Mouse (Mus musculus) olfactory bulb, adult 2 months (tissue): ENCODE measurements at regions not wholly inside any gene's neighbourhood (a gene's known extent, or its start where the extent isn't known, plus 50 kb on each side); places are given as distances from the start of the nearest gene placed in this dataset.

Experiments used
- H3K27ac ChIP-seq: fragments of 200-500 bp; 2 replicates; pipeline ENCODE4 v1.5.1; 2012; ENCODE audit warnings: low read depth, low read length; ENCODE audit not compliant: insufficient read depth
- H3K4me1 ChIP-seq: fragments of 200-500 bp; 2 replicates; pipeline ENCODE4 v1.6.1; 2012; ENCODE audit warnings: low read length; ENCODE audit not compliant: control insufficient read depth, insufficient read depth
- H3K4me3 ChIP-seq: fragments of 200-500 bp; 2 replicates; pipeline ENCODE4 v1.5.1; 2012; ENCODE audit warnings: mild to moderate bottlenecking, low read depth, low read length, moderate library complexity; ENCODE audit not compliant: insufficient read depth
- CTCF ChIP-seq: fragments of 200-500 bp; IDR thresholded peaks from 2 replicates; pipeline ENCODE4 v1.5.1; 2012; ENCODE audit warnings: low read depth, mild to moderate bottlenecking, low read length, moderate library complexity; ENCODE audit not compliant: insufficient read depth
- POLR2A ChIP-seq: fragments of 200-500 bp; IDR thresholded peaks from 2 replicates; pipeline ENCODE4 v1.6.1; 2012; ENCODE audit warnings: mild to moderate bottlenecking, low read depth, low read length, moderate library complexity; ENCODE audit not compliant: insufficient read depth
- WGBS: fragments of 180-500 bp; shearing (Covaris S2); methylation state at CpG from one replicate; pipeline ENCODE4 v1.1.7; 2018; 5-methylcytosine and 5-hydroxymethylcytosine counted together

DNA sequence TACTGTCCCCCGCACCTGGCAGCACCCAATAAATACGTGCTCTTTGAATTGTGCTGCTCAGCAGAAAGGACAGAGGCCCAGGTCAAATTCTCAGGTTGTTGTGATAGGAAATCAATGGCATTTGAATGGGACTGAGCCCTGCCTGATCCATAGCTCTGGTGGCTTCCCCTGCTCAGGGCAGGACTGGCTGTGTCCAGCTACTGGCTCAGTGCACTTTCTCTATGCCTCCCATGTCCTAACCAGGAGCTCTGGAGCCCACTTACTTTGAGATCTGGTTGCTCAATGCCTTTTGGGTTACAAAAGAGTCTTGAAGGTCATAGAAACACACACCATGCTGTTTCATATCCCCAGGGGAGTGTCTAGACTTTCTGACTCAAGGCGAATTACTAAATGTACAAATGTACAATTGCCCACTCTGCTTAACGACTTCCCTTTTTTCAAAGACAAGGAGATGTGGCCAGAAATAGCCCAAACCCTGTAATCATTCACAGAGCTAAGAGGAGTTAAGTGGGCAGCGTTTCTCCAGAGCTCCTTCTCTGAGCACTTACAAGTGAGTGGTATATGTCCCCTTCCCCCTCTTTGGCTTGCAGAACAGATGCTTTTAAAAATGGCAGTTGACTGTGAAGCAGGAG lies 130.4 kb upstream of the Plxnc1 start:
- Histone ChIP-seq H3K27ac (peak overlapping the region; percentile 93), H3K4me3 (no peak overlapping the region), H3K4me1 (peaks cover 9% of the 10 kb centered on the region)
- no peak for TF ChIP-seq POLR2A
- no peak for TF ChIP-seq CTCF
- WGBS, result 42% methylated on average over 5 of the region's 5 CpGs

DNA sequence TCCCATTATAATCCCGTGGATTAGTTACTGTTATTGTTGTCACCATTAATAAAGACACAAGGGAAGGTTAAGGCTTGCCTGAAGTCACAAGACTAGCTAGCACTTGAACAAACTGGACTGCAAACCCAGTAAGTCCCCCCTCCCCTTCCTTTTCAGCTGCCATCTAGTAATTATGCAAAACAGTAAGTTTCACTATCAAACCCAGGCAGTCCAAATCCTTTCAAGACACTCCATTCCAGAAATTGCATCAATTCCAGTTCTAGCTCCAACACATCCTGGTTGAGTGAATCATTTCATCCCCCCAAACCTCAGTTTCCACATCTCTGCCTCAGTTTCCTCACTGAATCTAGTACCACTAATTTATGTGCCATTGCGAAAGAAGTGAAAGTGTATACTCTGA lies 129.7 kb upstream of the Plxnc1 start:
- Histone ChIP-seq H3K27ac (0 out of 2 replicates have a peak overlapping the region, but pooled peaks have one; percentile 93), H3K4me3 (no peak overlapping the region), H3K4me1 (peaks cover 9% of the 10 kb centered on the region)
- TF ChIP-seq POLR2A, result no peak
- no peak for TF ChIP-seq CTCF
- 71% methylated on average over 2 of the region's 2 CpGs for WGBS

DNA sequence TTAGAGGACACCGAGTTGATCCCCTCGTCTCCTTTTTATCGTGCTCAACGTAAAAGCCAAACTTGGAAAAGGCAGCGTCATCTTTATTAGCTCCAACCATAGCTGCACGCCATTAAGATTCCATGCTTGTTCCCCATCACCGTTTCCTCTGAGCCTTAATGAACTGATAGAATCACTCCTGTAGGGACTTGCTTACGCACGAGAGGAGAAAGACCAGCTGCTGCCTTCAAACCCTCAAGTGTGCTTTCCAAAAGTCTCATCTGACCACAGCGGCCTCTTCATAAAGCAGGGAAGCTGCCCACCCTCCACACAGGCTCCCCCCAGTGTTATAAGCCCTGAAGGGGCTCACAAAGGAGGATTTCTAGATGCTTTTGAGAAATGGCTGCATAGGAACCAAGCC lies 123.3 kb upstream of the Plxnc1 start:
- WGBS, result 81% methylated on average over 10 of the region's 10 CpGs
- no peak overlapping the region for H3K27ac ChIP-seq
- TF ChIP-seq POLR2A (no peak), CTCF (no peak)
- H3K4me3 ChIP-seq, result no peak overlapping the region
- H3K4me1 ChIP-seq, result no peaks in the 10 kb centered on the region

DNA sequence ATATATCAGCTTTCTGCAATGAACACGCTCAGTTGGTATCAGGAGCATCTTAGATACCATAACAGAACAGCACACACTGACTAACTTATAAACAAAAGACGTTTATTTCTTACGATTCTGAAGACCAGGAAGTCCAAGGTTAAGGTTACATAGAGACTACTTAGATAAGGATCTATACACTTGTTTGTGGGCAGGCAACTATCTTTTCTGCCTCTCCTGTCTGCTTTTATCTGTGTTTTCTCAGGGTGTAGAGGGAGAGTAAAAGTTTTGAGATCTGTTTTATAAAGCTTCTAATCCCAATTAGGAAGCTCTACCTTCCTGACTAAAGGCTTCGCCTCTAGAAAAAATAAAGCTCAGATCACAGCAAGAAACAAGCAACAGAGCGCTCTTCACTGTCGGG lies 122.1 kb upstream of the Plxnc1 start:
- H3K4me3 ChIP-seq, result no peak overlapping the region
- no peak for TF ChIP-seq POLR2A
- no peak for TF ChIP-seq CTCF
- H3K27ac ChIP-seq, result no peak overlapping the region
- WGBS, result 86% methylated on average over 6 of the region's 6 CpGs
- H3K4me1 ChIP-seq, result no peaks in the 10 kb centered on the region

DNA sequence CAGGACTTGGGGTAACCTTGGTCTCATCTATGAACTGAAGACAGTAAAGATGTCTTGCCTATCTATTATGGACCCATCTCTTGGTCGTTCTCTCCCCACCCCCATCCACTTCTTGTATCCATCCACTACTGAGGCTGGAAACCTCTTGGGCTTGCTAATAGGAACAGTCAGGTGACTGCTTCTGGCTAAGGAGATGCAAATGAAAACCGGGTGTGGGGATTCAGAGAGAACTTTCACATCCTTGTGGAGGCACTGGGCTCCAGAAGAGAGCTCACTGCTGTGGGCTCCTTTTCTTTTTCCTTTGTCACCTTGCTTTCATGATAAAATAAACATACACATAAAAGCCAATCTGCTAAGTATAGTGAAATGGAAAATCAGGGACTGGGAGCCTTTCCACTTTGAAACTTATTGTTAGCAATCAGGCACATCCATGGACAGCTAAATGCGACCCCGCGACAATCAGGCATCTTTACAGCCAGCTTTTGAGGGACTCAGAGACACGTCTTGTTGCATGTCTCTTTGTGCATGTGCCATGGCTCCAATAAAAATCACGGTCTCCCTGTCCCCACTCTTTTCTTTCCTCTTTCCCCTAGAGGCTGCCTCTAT lies 115.0 kb upstream of the Plxnc1 start:
- H3K4me3 ChIP-seq, result no peak overlapping the region
- 71% methylated on average over 7 of the region's 7 CpGs for WGBS
- H3K4me1 ChIP-seq, result peaks cover 5% of the 10 kb centered on the region; the same call in 1 of the 2 replicates
- no peak for TF ChIP-seq CTCF
- no peak for TF ChIP-seq POLR2A
- H3K27ac ChIP-seq, result no peak overlapping the region

DNA sequence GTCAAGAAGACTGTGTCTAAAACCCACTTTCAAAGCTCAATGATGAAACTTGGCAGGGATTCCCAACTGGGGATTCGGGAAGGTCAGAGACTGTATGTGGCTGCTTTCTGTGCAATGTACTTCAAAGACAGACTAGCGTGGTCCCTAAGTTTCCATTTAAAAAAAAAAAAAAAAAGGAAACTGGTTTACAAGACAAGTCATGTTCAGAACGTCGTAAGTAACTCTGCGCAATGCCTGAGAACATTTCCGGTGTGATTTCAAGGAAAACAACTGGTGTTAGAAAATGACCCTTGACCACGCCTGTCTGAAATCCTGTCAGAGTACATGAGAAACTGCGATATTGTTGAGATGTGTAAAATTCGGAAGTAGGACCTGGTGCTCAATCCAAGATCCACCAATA lies 114.4 kb upstream of the Plxnc1 start:
- Histone ChIP-seq H3K4me3 (no peak overlapping the region), H3K27ac (no peak overlapping the region), H3K4me1 (peaks cover 5% of the 10 kb centered on the region; the same call in 1 of the 2 replicates)
- 90% methylated on average over 9 of the region's 9 CpGs for whole genome bisulfite sequencing
- no peak for TF ChIP-seq POLR2A
- TF ChIP-seq CTCF, result no peak

DNA sequence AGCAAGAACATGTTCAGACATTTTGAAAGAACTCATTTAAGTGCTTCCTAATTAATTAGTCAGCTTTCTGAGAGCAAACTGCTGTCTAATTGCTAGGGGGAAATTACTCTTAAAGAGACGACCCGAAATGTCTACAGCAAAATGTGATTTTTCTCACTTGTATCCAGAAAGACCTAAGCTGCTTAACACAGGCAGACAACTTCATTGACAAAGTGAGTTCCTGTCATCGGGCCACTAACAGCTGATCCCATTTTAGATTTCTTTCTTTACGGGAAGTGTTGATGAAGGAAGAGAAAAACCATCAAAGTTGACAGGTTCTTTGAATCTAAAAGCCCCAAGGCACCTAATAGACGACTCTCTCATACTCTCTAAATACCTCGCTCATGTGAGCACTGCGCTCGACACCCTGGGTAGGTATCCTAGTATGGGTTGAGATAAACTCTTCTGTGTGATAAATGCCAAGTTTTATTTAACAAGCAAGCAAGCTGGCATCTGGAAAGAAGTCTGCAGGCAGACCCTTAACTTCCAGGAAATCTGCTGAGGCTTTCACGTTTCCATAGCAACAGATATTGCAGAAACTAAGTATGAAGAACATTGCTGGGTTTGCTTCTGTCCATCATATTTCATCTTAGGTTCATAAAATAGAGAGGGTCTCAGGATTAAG lies 112.5 kb upstream of the Plxnc1 start:
- peaks cover 8% of the 10 kb centered on the region; the same call in 1 of the 2 replicates for H3K4me1 ChIP-seq
- no peak overlapping the region for H3K4me3 ChIP-seq
- 35% methylated on average over 9 of the region's 9 CpGs for WGBS
- H3K27ac ChIP-seq, result no peak overlapping the region
- TF ChIP-seq CTCF, result no peak
- TF ChIP-seq POLR2A, result no peak

DNA sequence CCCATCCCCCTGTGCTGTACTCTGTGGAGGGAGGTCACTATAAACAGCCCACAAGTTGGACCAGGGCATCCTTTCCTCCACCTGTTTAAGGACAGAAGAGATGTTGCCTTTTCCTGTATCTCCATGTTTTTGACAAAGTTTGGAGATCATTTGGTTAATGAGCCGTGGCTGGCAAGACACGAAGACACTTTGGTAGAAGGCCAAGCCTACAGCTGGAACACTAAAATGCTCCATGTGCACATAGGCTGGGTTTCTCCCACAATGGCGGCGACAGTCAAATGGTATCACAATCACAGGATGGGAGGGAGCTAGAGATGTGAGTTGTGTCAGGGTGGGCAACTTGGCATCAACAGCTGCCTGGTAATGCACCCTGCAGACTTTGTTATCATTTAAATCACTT lies 111.9 kb upstream of the Plxnc1 start:
- Histone ChIP-seq H3K4me1 (peaks cover 8% of the 10 kb centered on the region; the same call in 1 of the 2 replicates), H3K4me3 (no peak overlapping the region), H3K27ac (no peak overlapping the region)
- WGBS, result 25% methylated on average over 4 of the region's 4 CpGs
- TF ChIP-seq POLR2A, result no peak
- TF ChIP-seq CTCF, result no peak

DNA sequence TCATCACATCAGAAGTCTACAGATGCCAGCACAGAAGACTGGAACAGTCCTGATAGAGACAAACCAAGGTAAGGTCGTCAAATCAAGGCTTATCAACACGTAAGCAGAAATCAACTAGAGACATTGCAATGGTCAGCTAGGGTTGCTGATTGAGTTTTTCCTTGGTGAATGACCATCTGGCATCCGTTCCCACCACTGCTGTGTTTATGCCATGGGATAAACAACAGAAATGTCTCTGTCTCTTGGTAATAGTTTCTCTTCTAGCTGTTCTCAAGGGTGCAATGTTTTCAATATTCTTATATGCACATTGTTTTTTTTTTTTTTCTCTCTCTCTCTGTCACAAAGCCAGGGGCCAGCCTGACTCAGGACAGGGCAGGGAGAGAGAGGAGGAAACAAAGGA lies 110.2 kb upstream of the Plxnc1 start:
- 99% methylated on average over 3 of the region's 3 CpGs for WGBS
- no peak overlapping the region for H3K4me3 ChIP-seq
- TF ChIP-seq POLR2A, result no peak
- no peak for TF ChIP-seq CTCF
- no peak overlapping the region for H3K27ac ChIP-seq
- H3K4me1 ChIP-seq, result peaks cover 8% of the 10 kb centered on the region; the same call in 1 of the 2 replicates
